Mouse (Mus musculus): ENCODE data around the gene Ifitm10. TPM values are rescaled to one million over a fixed set of nuclear protein-coding genes. Genes with fewer than 3 reads are reported as not detected.
"Not testable (repeated sequence)": the region's sequence is repeated elsewhere in the genome, so short reads cannot be mapped to it uniquely, and the experiment has no call there.

Ifitm10 gene
- polyA plus RNA-seq, 1 experiment, result not detected

- Histone ChIP-seq H3K36me3 (ENCODE audit: control insufficient read depth, insufficient read depth, low read length) (no peaks in the 10 kb centered on the region), H3K4me3 (ENCODE audit: control insufficient read depth, low read depth, low read length) (no peak overlapping the region), H3K27me3 (ENCODE audit: control insufficient read depth, insufficient read depth, low read length) (no peaks in the 10 kb centered on the region), H3K27ac (ENCODE audit: control insufficient read depth, insufficient read depth, low read depth, low read length) (no peak overlapping the region), H3K4me1 (ENCODE audit: control insufficient read depth, insufficient read depth, low read length) (no peaks in the 10 kb centered on the region)
- TF ChIP-seq CTCF (IDR thresholded peaks at IDR 0.05; ENCODE audit: control insufficient read depth, insufficient read depth, insufficient replicate concordance, low read depth, low read length) (no peak), POLR2A (IDR thresholded peaks at IDR 0.05; ENCODE audit: control insufficient read depth, low read depth, low read length) (no peak)
Observed at GRCm38 (mm10) chr7:142413285-142413684, 39.7 kb upstream of the Ifitm10 start.

GRCm38 (mm10) chr7:142409603-142410002 lies 36.0 kb upstream of the Ifitm10 start:
- Histone ChIP-seq H3K27ac (ENCODE audit: control insufficient read depth, insufficient read depth, low read depth, low read length) (no peak overlapping the region), H3K4me1 (ENCODE audit: control insufficient read depth, insufficient read depth, low read length) (no peaks in the 10 kb centered on the region), H3K27me3 (ENCODE audit: control insufficient read depth, insufficient read depth, low read length) (no peaks in the 10 kb centered on the region), H3K4me3 (ENCODE audit: control insufficient read depth, low read depth, low read length) (no peak overlapping the region), H3K36me3 (ENCODE audit: control insufficient read depth, insufficient read depth, low read length) (no peaks in the 10 kb centered on the region)
- TF ChIP-seq POLR2A (IDR thresholded peaks at IDR 0.05; ENCODE audit: control insufficient read depth, low read depth, low read length), result no peak
- TF ChIP-seq CTCF (IDR thresholded peaks at IDR 0.05; ENCODE audit: control insufficient read depth, insufficient read depth, insufficient replicate concordance, low read depth, low read length), result no peak

GRCm38 (mm10) chr7:142408686-142409085 lies 35.1 kb upstream of the Ifitm10 start:
- Histone ChIP-seq H3K27ac (ENCODE audit: control insufficient read depth, insufficient read depth, low read depth, low read length) (no peak overlapping the region), H3K4me3 (ENCODE audit: control insufficient read depth, low read depth, low read length) (no peak overlapping the region), H3K36me3 (ENCODE audit: control insufficient read depth, insufficient read depth, low read length) (no peaks in the 10 kb centered on the region), H3K4me1 (ENCODE audit: control insufficient read depth, insufficient read depth, low read length) (no peaks in the 10 kb centered on the region), H3K27me3 (ENCODE audit: control insufficient read depth, insufficient read depth, low read length) (no peaks in the 10 kb centered on the region)
- TF ChIP-seq CTCF (IDR thresholded peaks at IDR 0.05; ENCODE audit: control insufficient read depth, insufficient read depth, insufficient replicate concordance, low read depth, low read length) (no peak), POLR2A (IDR thresholded peaks at IDR 0.05; ENCODE audit: control insufficient read depth, low read depth, low read length) (no peak)

GRCm38 (mm10) chr7:142407935-142408334 lies 34.4 kb upstream of the Ifitm10 start:
- H3K27me3 ChIP-seq (ENCODE audit: control insufficient read depth, insufficient read depth, low read length), result no peaks in the 10 kb centered on the region
- H3K27ac ChIP-seq (ENCODE audit: control insufficient read depth, insufficient read depth, low read depth, low read length), result no peak overlapping the region
- H3K4me1 ChIP-seq (ENCODE audit: control insufficient read depth, insufficient read depth, low read length), result no peaks in the 10 kb centered on the region
- TF ChIP-seq POLR2A (IDR thresholded peaks at IDR 0.05; ENCODE audit: control insufficient read depth, low read depth, low read length), result no peak
- no peak for TF ChIP-seq CTCF (IDR thresholded peaks at IDR 0.05; ENCODE audit: control insufficient read depth, insufficient read depth, insufficient replicate concordance, low read depth, low read length)
- H3K4me3 ChIP-seq (ENCODE audit: control insufficient read depth, low read depth, low read length), result no peak overlapping the region
- no peaks in the 10 kb centered on the region for H3K36me3 ChIP-seq (ENCODE audit: control insufficient read depth, insufficient read depth, low read length)

- H3K36me3 ChIP-seq (ENCODE audit: control insufficient read depth, insufficient read depth, low read length); H3K4me3 ChIP-seq (ENCODE audit: control insufficient read depth, low read depth, low read length); H3K27me3 ChIP-seq (ENCODE audit: control insufficient read depth, insufficient read depth, low read length); H3K27ac ChIP-seq (ENCODE audit: control insufficient read depth, insufficient read depth, low read depth, low read length); H3K4me1 ChIP-seq (ENCODE audit: control insufficient read depth, insufficient read depth, low read length): not testable (repeated sequence)
Observed at GRCm38 (mm10) chr7:142405134-142405533, 31.6 kb upstream of the Ifitm10 start.

GRCm38 (mm10) chr7:142403591-142403990 lies 30.0 kb upstream of the Ifitm10 start:
- no peak for TF ChIP-seq POLR2A (IDR thresholded peaks at IDR 0.05; ENCODE audit: control insufficient read depth, low read depth, low read length)
- no peak for TF ChIP-seq CTCF (IDR thresholded peaks at IDR 0.05; ENCODE audit: control insufficient read depth, insufficient read depth, insufficient replicate concordance, low read depth, low read length)
- Histone ChIP-seq H3K27me3 (ENCODE audit: control insufficient read depth, insufficient read depth, low read length) (no peaks in the 10 kb centered on the region), H3K36me3 (ENCODE audit: control insufficient read depth, insufficient read depth, low read length) (no peaks in the 10 kb centered on the region), H3K27ac (ENCODE audit: control insufficient read depth, insufficient read depth, low read depth, low read length) (no peak overlapping the region), H3K4me1 (ENCODE audit: control insufficient read depth, insufficient read depth, low read length) (peaks cover 3% of the 10 kb centered on the region; the same call in 1 of the 2 replicates), H3K4me3 (ENCODE audit: control insufficient read depth, low read depth, low read length) (no peak overlapping the region)

- Histone ChIP-seq H3K27me3 (ENCODE audit: control insufficient read depth, insufficient read depth, low read length) (no peaks in the 10 kb centered on the region), H3K4me3 (ENCODE audit: control insufficient read depth, low read depth, low read length) (no peak overlapping the region), H3K27ac (ENCODE audit: control insufficient read depth, insufficient read depth, low read depth, low read length) (no peak overlapping the region)
Observed at GRCm38 (mm10) chr7:142400750-142401142, 27.2 kb upstream of the Ifitm10 start.

GRCm38 (mm10) chr7:142400112-142400749 lies 26.7 kb upstream of the Ifitm10 start:
- TF ChIP-seq POLR2A (IDR thresholded peaks at IDR 0.05; ENCODE audit: control insufficient read depth, low read depth, low read length) (no peak), CTCF (IDR thresholded peaks at IDR 0.05; ENCODE audit: control insufficient read depth, insufficient read depth, insufficient replicate concordance, low read depth, low read length) (no peak)
- H3K4me1 ChIP-seq (ENCODE audit: control insufficient read depth, insufficient read depth, low read length), result peaks cover 3% of the 10 kb centered on the region; the same call in 1 of the 2 replicates
- no peak overlapping the region for H3K4me3 ChIP-seq (ENCODE audit: control insufficient read depth, low read depth, low read length)
- no peak overlapping the region for H3K27ac ChIP-seq (ENCODE audit: control insufficient read depth, insufficient read depth, low read depth, low read length)
- no peaks in the 10 kb centered on the region for H3K36me3 ChIP-seq (ENCODE audit: control insufficient read depth, insufficient read depth, low read length)
- no peaks in the 10 kb centered on the region for H3K27me3 ChIP-seq (ENCODE audit: control insufficient read depth, insufficient read depth, low read length)

More at GRCm38 (mm10) chr7:142400750-142401142, 27.2 kb upstream of the Ifitm10 start:
- TF ChIP-seq POLR2A (IDR thresholded peaks at IDR 0.05; ENCODE audit: control insufficient read depth, low read depth, low read length), result no peak
- Histone ChIP-seq H3K36me3 (ENCODE audit: control insufficient read depth, insufficient read depth, low read length) (no peaks in the 10 kb centered on the region), H3K4me1 (ENCODE audit: control insufficient read depth, insufficient read depth, low read length) (peaks cover 3% of the 10 kb centered on the region; the same call in 1 of the 2 replicates)

All from testis, adult 2 months (tissue).